Mouse (Mus musculus) T-helper 17 cell (primary cell): ENCODE data around the gene Cfap126.
"Not testable (repeated sequence)": the region's sequence is repeated elsewhere in the genome, so short reads cannot be mapped to it uniquely, and the experiment has no call there.

Experiments
- in situ Hi-C, 2 experiments: fragments of 300-600 bp; cut with MboI, MseI; formaldehyde crosslinking; loops; 1 replicate in 1 of 2; 2 replicates in 1 of 2; pipeline ENCODE4 v1.15.1; 2025; ENCODE audit warnings: high pct_unique_total_duplicates in 2 of 2

The Cfap126 gene

DNA sequence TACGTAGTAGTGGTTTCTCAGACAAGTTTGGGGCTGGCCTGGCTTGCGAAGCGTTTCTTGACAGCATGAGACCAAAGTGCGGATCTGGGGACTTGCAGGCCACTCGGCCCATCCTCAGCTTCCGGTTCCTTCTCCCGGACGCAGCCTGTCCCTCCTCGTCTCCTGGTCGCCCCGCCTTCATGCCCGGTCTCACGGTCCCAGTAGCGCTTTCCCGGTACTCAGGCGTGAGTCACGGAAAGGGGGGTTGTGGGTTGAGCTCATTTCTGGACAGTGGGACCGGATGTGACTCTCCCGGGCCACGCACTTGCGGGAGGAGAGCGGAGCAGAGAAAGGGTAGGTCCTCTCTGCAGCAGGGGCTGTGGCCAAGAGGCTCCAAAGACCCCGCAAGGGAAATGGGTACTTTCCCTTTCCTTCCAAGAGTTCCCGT lies at the start of gene Cfap126:
Cfap126 (plus strand) TSS at position 46 of the 427 bp plus-strand sequence.
- in situ Hi-C loops = loop anchor here in 1 of 2 experiments (10.0 kb wide), 1 partner anchor 141 kb away; the partner anchor contains the start of genes Adamts4 and Ndufs2

DNA sequence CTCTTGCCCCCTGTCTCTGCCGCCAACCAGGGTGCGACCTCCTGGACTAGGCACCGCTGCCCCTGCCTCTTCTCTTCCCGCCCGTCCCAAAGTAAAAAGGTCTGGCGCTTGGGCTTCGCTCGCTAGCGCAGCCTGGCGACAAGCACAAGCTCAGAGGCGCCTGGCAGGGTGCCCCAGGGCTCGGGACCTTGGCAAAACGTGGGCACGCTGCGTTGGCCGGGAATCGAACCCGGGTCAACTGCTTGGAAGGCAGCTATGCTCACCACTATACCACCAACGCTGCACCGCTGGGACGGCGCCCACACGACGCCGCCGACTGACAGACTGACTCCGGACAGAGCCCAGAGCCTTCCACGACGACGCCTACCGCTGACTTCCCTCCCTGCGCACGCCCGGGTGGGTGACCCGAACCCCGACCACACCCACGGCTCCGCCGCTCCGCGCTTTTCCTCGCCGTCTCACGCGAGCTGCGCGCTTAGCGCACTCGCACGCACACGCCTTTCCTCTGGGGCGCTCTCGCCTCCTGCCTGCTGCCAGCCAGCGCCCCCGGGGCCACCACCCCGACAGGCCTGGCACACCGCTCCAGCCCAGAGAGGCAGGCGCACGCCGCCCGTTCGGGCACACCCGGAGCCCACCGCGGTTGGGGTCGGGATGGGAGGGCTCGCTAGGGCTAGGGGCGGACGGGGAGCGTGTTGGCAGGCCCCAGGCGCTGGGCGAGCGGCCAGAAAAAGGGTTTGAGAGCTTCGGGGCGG lies 49.1 kb upstream of the Cfap126 start, which contains the start of gene Fcgr3:
Fcgr3 (minus strand) TSS at position 445 of the 752 bp plus-strand sequence.
- in situ Hi-C loops = loop anchor here in 1 of 2 experiments (5.0 to 25.0 kb wide), 3 partner anchors 38 to 1448 kb away; partner anchors contain the start of genes Cfap45, Hsd17b7 and Tagln2

DNA sequence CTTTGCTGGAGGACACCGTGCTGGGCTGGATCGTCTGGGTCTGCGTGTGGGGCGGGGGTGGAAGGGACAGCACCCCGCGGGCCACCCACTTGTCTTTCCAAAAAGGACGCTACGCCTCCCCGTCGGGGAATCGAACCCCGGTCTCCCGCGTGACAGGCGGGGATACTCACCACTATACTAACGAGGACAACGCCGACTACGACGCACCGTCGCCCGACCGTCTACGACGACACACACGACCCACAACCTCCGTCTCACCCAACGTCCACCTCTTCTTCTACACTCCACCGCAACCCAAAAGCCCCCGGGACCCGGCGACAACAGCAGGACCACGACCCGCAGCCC lies 48.5 kb upstream of the Cfap126 start:
- in situ Hi-C loops = loop anchor here in 1 of 2 experiments (5.0 to 25.0 kb wide), 3 partner anchors 37 to 1447 kb away; partner anchors contain the start of genes Cfap45, Hsd17b7 and Tagln2

DNA sequence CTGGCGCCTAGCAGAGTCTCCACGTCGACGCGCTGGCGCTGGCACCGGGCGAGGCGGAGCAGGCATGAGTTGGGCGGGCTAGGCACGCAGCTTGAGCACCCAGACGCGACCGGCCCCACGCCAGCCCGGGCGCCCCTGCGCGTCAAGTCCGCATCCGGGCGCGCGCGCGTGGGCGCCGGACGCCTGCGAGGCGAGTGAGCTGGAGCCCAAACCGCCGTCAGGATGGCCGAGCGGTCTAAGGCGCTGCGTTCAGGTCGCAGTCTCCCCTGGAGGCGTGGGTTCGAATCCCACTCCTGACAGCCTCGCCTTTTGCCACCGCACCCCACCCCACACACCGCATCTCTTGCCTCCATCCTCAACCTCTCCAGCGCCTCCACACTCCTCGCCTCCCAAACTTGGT lies 48.0 kb upstream of the Cfap126 start:
- in situ Hi-C loops = loop anchor here in 1 of 2 experiments (5.0 to 25.0 kb wide), 3 partner anchors 37 to 1447 kb away; partner anchors contain the start of genes Cfap45, Hsd17b7 and Tagln2

DNA sequence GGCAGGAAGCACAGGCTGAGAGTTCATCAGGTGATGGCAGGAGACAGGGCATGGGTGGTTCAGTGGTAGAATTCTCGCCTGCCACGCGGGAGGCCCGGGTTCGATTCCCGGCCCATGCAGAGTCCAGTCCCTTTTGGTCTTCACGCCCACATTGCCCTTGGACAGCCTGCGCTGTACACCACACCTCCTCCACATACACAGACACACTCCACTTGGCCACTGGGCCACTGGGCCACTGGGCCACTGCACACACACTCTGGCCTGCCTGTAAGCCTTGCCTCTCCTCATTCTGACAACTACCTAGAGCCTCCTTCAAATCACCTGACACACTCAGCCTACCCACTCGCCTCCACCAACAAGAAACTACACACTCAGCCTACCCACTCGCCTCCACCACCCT lies 47.1 kb upstream of the Cfap126 start:
- in situ Hi-C loops = loop anchor here in 1 of 2 experiments (5.0 to 25.0 kb wide), 3 partner anchors 36 to 1446 kb away; partner anchors contain the start of genes Cfap45, Hsd17b7 and Tagln2

DNA sequence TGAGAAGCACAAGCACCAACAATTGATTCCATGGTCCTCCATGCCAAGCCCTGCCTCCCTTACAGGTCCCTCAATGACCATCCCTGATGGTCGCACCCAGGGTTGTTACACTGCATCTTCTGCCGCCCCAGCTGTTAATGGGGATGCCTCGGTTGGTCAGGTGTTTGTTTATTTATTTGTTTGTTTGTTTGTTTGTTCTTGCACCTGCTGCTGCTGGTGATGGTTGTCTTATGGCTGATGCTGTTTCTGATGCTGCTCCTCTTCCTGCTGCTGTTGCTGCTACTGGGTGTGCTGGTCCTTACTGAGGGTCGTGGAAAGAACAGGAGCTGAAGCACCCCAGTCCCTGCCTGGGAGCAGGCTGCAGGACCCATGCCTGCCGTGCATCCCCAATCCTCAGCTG lies 45.8 kb upstream of the Cfap126 start:
- in situ Hi-C loops = loop anchor here in 1 of 2 experiments (5.0 to 25.0 kb wide), 3 partner anchors 34 to 1444 kb away; partner anchors contain the start of genes Cfap45, Hsd17b7 and Tagln2

DNA sequence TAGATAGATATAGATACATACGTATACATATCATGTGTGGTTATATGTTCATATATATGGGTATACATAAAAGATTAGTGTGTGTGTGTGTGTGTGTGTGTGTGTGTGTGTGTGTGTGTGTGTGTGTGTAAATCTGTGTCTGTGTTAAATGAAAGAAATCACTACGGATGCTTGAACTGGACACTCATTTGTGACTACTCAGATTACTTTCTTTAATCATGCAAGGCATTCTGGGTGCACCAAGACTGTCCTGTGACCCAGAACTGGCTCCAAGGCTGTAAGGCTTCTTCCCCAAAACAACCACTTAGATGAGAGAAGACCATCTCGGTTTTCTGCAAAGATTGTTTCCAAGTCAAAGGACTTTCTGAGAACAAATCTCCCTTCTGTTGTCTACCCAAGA lies 44.2 kb upstream of the Cfap126 start:
- in situ Hi-C loops = loop anchor here in 1 of 2 experiments (5.0 to 25.0 kb wide), 3 partner anchors 33 to 1443 kb away; partner anchors contain the start of genes Cfap45, Hsd17b7 and Tagln2

DNA sequence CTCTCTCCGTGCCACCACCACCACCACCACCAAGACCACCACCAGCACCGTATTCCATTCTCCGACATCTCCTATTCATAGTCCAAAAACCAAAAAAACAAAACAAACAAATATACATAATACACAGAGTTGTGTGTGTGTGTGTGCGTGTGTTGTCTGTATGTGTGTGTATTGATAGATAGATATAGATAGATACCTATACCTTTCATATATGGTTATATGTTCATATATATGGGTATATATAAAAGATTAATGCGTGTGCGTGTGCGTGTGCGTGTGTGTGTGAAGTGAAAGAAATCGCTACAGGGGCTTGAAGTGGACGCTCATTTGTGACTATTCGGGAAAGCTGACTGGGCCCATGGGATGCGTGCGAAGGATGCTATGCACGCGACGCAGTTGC lies 42.8 kb upstream of the Cfap126 start:
- in situ Hi-C loops = loop anchor here in 1 of 2 experiments (25.0 kb wide), 2 partner anchors 1109 to 1441 kb away; partner anchors contain the start of genes Cfap45, Hsd17b7 and Tagln2

DNA sequence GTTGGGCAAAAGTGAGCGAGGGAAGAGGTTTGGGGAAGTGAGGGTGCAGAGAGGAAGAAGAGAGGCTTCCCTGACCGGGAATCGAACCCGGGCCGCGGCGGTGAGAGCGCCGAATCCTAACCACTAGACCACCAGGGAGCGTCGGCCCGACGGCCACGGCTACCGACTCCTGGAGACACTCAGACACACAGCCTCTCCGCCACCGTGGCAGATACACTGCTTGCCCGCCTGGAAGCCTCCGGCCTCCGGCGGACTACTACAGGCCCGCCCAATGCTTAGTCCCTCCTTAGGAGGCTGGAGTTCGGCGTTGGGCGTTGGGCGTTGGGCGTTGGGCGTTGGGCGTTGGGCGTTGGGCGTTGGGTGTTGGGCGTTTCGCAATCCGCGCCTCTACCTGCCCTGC lies 42.0 kb upstream of the Cfap126 start:
- in situ Hi-C loops = loop anchor here in 1 of 2 experiments (25.0 kb wide), 2 partner anchors 1109 to 1441 kb away; partner anchors contain the start of genes Cfap45, Hsd17b7 and Tagln2

DNA sequence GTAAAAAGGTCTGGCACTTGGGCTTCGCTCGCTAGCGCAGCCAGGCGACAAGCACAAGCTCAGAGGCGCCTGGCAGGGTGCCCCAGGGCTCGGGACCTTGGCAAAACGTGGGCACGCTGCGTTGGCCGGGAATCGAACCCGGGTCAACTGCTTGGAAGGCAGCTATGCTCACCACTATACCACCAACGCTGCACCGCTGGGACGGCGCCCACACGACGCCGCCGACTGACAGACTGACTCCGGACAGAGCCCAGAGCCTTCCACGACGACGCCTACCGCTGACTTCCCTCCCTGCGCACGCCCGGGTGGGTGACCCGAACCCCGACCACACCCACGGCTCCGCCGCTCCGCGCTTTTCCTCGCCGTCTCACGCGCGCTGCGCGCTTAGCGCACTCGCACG lies 41.5 kb upstream of the Cfap126 start:
- in situ Hi-C loops = loop anchor here in 1 of 2 experiments (25.0 kb wide), 2 partner anchors 1110 to 1440 kb away; partner anchors contain the start of genes Cfap45, Hsd17b7 and Tagln2

DNA sequence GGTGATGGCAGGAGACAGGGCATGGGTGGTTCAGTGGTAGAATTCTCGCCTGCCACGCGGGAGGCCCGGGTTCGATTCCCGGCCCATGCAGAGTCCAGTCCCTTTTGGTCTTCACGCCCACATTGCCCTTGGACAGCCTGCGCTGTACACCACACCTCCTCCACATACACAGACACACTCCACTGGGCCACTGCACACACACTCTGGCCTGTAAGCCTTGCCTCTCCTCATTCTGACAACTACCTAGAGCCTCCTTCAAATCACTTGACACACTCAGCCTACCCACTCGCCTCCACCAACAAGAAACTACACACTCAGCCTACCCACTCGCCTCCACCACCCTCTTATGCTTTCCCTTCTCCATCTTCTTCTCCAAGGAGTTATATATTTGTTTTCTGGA lies 39.4 kb upstream of the Cfap126 start:
- in situ Hi-C loops = loop anchor here in 1 of 2 experiments (25.0 kb wide), 2 partner anchors 1112 to 1438 kb away; partner anchors contain the start of genes Cfap45, Hsd17b7 and Tagln2

DNA sequence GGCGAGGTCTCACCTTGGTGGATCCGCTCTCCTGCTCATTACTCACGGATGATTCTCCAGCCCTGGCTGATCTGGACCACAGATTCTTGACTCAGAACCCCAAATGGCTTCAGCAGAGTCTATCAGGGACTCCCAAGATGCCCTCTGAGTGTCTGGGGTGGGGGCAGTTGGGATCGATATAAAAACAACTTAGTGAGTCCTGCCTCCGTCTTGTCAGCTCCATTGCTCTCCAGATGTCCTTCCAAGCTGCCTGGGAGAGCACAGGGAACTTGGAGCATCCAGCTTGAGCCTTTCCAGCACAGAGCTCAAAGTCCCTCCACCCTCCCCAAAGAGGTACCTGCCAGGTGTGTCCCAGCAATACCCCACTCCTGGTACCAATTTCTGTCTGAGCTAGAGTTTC lies 37.5 kb upstream of the Cfap126 start:
- in situ Hi-C loops = loop anchor here (5.0 kb wide), 2 partner anchors 34 to 174 kb away; no protein-coding TSS in a partner anchor

DNA sequence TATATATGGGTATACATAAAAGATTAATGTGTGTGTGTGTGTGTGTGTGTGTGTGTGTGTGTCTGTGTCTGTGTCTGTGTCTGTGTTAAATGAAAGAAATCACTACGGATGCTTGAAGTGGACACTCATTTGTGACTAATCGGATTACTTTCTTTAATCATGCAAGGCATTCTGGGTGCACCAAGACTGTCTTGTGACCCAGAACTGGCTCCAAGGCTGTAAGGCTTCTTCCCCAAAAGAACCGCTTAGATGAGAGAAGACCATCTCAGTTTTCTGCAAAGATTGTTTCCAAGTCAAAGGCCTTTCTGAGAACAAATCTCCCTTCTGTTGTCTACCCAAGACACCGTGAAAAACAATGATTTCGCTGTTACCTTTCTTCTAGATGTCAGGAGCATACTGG lies 36.5 kb upstream of the Cfap126 start:
- in situ Hi-C loops = loop anchor here (5.0 kb wide), 2 partner anchors 35 to 175 kb away; no protein-coding TSS in a partner anchor

DNA sequence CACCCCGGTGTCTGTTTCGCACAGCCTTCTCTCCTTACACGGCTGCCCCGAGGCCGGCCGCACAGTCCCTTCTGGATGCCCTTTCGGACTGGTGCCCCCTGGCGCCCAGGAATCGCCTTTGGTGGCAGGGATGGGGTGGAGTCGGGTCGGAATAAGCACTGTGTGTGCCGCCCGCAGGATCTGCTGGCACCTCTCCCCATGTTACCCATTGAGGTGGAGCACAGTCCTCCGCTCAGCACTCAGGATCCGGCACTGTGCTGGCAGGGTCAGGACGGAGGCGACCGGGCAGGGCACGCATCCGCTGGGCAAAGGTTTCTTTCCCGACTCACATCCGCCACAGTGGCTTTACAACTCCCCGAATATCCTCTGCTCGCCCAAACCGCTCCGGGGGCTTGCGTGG lies 35.8 kb upstream of the Cfap126 start:
- in situ Hi-C loops = loop anchor here (5.0 kb wide), 2 partner anchors 36 to 176 kb away; no protein-coding TSS in a partner anchor

DNA sequence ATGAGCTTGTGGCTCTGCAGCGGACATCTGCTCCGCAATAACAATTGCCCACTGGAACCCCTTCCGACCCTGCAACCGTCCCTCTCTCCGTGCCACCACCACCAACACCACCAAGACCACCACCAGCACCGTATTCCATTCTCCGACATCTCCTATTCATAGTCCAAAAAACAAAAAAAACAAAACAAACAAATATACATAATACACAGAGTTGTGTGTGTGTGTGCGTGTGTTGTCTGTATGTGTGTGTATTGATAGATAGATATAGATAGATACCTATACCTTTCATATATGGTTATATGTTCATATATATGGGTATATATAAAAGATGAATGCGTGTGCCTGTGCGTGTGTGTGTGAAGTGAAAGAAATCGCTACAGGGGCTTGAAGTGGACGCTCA lies 35.3 kb upstream of the Cfap126 start:
- in situ Hi-C loops = loop anchor here (5.0 kb wide), 2 partner anchors 36 to 176 kb away; no protein-coding TSS in a partner anchor

DNA sequence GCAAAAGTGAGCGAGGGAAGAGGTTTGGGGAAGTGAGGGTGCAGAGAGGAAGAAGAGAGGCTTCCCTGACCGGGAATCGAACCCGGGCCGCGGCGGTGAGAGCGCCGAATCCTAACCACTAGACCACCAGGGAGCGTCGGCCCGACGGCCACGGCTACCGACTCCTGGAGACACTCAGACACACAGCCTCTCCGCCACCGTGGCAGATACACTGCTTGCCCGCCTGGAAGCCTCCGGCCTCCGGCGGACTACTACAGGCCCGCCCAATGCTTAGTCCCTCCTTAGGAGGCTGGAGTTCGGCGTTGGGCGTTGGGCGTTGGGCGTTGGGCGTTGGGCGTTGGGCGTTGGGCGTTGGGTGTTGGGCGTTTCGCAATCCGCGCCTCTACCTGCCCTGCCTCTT lies 34.4 kb upstream of the Cfap126 start:
- in situ Hi-C loops = loop anchor here (5.0 kb wide), 2 partner anchors 37 to 177 kb away; no protein-coding TSS in a partner anchor

DNA sequence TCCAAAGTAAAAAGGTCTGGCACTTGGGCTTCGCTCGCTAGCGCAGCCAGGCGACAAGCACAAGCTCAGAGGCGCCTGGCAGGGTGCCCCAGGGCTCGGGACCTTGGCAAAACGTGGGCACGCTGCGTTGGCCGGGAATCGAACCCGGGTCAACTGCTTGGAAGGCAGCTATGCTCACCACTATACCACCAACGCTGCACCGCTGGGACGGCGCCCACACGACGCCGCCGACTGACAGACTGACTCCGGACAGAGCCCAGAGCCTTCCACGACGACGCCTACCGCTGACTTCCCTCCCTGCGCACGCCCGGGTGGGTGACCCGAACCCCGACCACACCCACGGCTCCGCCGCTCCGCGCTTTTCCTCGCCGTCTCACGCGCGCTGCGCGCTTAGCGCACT lies 33.9 kb upstream of the Cfap126 start:
- in situ Hi-C loops = loop anchor here (5.0 kb wide), 2 partner anchors 38 to 178 kb away; no protein-coding TSS in a partner anchor

DNA sequence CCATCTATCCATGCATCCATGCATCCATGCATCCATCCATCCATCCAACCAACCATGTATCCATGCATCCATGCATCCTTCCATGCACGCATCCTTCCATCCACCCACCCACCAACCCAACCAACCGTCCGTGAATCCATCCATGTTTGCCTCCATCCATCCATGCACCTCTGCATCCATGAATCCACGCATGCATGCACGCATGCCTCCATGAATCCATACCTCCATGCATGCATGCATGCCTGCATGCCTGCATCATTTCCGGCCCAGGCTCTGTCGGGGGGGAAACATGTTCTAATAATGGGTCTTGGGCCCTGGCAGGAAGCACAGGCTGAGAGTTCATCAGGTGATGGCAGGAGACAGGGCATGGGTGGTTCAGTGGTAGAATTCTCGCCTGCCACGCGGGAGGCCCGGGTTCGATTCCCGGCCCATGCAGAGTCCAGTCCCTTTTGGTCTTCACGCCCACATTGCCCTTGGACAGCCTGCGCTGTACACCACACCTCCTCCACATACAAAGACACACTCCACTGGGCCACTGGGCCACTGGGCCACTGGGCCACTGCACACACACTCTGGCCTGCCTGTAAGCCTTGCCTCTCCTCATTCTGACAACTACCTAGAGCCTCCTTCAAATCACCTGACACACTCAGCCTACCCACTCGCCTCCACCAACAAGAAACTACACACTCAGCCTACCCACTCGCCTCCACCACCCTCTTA lies 32.0 kb upstream of the Cfap126 start:
- in situ Hi-C loops = not testable (repeated sequence)

DNA sequence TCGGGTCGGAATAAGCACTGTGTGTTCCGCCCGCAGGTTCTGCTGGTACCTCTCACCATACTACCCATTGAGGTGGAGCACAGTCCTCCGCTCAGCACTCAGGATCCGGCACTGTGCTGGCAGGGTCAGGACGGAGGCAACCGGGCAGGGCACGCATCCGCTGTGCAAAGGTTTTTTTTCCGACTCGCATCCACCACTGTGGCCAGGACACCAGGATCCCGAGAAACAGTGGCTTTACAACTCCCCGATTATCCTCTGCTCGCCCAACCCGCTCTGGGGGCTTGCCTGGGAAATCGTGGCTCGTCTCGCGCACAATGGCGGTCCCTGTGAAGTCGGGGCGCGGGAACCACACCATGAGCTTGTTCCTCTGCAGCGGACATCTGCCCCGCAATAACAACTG lies 28.0 kb upstream of the Cfap126 start:
- in situ Hi-C loops = no loop called here

DNA sequence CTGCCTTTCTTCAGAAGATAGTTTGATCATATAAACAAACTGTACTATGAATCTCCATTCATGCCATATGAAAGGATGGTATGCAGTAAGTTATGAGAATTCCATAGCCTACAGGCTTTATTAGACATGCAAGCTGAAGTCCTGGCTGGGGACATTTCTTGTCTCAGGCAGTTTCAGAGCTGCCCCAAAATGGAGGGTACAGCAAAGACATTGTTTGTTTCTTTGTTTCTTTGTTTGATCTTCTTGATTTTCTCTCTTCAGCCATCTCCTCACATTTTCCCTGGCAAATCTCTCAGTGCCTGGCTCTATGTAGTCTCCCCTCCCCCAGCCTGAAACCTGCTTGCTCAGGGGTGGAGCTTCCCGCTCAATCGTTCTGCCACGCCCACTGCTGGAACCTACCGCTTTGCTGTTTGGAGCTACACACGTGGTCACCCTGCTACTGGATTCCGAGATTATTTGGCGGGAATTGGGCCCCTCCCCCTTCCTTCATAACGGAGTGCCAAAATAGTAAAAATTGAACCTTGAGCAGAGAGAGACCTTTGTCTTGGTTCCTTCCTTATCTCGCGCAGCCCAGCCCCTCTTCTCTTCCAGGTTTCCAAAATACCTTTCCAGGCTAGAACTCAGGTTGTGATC lies 25.4 kb upstream of the Cfap126 start:
- in situ Hi-C loops = not testable (repeated sequence)

DNA sequence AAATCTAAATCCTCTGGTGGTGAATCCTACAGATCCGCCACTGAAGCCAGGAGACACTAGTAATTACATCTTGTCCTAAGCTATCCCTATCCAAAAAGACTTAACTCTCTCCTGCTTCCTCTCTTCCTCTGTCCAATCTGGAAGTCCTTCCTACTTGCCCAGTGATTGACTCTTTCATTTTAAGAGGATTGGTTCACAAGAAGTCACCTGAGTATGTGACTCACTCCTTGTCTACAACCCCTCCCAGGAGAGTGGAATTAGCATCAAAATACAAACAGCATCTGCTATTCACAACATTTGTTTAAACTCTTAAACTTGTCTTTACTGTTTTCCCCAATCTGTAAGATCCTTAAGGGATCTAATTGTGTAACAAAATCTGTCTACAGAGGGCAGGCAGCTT lies 23.8 kb upstream of the Cfap126 start:
- in situ Hi-C loops = no loop called here
